Mouse (Mus musculus): Measurements from ENCODE around the gene Ms4a6c.
"Not testable (repeated sequence)": the region's sequence is repeated elsewhere in the genome, so short reads cannot be mapped to it uniquely, and the experiment has no call there.

The Ms4a6c gene

DNA sequence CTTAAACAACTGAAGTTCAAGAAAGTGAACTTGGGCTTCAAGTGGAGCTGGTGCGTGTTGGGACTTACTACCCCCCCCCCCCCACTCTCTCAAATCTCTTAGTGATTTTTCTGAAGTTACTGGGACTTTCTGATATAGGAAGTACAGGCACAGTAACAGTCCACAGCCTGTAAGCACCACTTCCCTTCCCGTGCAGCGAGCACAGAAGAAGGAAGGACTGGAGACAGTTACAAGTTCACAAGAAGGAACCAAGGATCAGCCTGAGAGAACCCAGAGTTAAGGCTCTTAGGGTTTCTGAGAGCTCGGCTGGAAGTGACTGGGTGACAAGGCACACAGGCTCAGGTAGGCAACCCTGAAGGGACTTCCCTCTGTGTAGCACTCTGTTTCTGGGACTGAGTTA, at the start of gene Ms4a6c:
Gene Ms4a6c, plus strand, starts transcription at position 152 of the 400 bp plus-strand sequence.
- DNase-seq (ENCODE audit: low spot score): not testable (repeated sequence)

- DNase-seq (ENCODE audit: low spot score): not testable (repeated sequence)
These were observed 38.0 kb upstream of the Ms4a6c start for GRCm38 (mm10) chr19:11431209-11431608.

DNA sequence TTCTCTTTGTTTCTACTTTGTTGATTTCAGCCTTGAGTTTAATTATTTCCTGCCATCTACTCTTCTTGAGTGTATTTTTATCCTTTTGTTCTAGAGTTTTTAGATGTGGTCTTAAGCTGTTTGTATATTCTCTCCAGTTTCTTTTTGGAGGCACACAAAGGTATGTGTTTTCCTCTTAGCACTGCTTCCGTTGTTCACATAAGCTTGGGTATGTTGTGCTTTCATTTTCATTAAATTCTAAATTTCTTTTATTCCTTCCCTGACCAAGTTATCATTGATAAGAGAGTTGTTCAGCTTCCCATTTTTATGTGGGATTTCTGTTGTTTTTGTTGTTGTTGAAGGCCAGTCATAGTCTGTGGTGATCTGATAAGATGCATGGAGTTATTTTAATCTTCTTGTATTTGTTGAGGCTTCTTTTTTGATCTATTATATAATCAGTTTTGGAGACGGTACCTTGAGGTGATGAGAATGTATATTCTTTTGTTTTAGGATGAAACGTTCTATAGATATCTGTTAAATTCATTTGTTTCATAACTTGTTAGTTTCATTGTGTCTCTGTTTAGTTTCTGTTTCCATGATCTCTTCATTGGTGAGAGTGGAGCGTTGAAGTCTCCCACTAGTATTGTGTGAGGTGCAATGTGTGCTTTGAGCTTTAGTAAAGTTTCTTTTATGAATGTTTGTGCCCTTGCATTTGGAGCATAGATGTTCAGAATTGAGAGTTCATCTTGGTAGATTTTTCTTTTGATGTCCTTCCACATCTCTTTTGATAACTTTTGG, 33.9 kb upstream of the Ms4a6c start:
- no peak for DNase-seq (ENCODE audit: low spot score)

DNA sequence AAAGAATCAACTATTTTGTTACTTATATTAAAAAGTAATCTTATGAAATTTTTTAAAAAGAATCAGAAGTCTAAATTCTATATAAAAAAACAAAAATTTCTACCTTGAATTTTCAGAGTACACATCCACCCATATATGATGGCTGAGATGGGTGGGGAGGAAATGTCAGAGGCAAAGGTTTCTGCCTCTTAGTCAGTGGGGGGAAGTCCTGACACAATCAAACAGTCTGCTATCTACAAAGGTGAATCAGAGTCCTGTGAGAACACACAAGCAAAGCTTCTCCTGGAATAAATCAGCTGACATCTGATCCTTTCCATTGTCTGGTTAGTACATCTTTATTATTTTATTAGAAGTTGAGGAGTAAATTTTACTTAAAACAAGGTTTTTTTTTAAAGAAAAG, 25.8 kb upstream of the Ms4a6c start, which contains the start of gene Ms4a4b:
Gene Ms4a4b, plus strand, starts transcription at position 216 of the 400 bp plus-strand sequence.
- no peak for DNase-seq (ENCODE audit: low spot score)

DNA sequence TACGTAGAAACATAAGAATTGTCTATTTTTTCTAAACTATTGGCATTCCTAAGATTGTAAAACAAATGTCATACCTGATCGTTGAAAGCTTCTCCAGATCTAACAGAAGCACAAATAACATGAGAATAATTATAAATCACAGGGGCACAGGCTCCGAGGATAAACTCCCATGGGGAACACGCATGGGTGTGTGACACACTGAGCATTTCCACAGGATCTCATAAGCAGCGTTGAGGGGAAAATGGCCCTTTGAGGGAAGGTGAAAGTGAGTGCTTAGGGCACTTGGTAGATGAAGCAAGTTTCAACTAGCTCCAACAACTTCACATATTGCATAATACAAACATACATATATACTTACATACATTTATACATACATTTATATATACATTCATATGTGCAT, 25.2 kb upstream of the Ms4a6c start:
- DNase-seq (ENCODE audit: low spot score): no peak

DNA sequence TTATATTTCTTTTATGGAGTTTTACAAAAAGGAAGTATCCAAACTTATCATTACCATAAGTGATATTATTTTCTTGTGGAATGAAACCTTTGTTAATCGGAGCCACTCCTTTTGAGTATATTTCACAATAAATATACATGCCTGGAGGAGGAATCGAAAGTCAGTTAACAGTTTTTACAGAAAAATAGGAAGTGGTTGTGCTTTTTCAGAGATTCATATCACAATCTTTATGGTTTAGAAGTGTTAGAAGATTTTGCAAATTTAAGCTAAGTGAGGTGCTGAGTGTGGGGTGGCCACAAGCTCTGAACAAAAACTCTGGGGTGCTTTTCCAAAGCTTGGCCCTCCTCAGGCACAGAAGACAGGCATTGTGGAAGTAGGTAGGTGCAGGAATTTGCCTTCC, 21.9 kb upstream of the Ms4a6c start:
- DNase-seq (ENCODE audit: low spot score): no peak

GRCm38 (mm10) chr19:11459041-11459440, 10.1 kb upstream of the Ms4a6c start:
- not testable (repeated sequence) for DNase-seq (ENCODE audit: low spot score)

DNA sequence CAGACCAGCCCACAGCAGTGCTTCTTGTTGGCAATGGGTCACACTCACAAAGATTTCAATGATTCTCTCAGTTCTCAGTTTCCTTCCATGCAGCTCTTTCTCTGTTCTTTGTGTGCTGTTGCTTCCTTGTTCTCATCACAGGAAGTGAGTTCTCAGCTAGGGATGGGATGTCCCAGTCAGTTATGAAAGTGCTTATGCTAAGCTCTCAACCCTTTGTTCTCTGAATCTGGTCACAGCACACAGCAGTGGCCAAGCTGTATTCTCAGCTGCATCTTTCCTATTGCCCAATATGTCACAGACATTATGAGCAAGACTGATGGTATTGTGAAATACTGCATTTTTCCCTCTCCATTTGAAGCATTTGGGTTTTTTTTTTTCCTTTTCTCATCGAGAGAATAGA, 4.4 kb upstream of the Ms4a6c start:
- DNase-seq (ENCODE audit: low spot score): not testable (repeated sequence)

- DNase-seq (ENCODE audit: low spot score): no peak
These were observed 2.7 kb upstream of the Ms4a6c start for GRCm38 (mm10) chr19:11466471-11466870.

- DNase-seq (ENCODE audit: low spot score): not testable (repeated sequence)
These were observed 805 bp upstream of the Ms4a6c start for GRCm38 (mm10) chr19:11468361-11468760.

- DNase-seq (ENCODE audit: low spot score): no peak
These were observed 10.5 kb downstream of the Ms4a6c start for GRCm38 (mm10) chr19:11479714-11480113.

DNA sequence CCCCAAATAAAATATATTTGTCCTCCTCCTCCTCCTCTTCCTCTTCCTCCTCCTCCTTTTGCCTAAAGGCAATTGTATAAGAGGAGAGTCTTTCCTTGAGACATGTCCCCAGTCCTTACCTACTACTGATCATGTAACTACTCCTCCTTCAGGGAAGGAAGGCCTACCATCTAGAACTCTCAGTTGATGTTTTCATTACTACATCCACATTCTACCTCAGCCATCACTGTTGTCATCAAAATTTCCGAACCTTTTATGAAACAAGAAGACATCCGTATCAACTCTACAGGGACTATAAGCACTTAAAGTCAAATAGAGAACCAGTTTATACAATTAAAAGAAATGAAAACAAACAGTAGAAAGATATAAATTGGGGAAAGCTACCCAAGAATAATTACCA, 13.5 kb downstream of the Ms4a6c start:
- DNase-seq (ENCODE audit: low spot score): no peak

DNA sequence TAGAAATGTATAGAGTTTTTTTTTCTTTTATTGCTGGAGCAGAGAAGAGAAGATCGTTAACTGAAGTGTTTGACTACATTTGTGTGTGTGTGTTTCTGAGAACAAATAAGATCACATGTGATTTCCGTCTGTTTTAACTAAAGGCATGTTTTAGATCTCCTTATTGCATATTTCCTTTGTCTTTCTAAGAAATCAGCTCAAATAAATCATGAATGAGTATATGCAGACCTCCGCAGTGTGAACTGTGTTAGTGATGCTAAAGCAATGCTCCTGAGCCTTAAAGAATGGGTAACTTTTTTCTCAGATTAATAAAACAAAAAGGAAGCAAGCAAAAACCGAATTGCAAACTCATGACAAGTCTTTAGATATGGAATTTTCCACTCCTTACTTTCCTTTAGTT, 14.8 kb downstream of the Ms4a6c start:
- no peak for DNase-seq (ENCODE audit: low spot score)

GRCm38 (mm10) chr19:11484388-11484787, 15.2 kb downstream of the Ms4a6c start:
- no peak for DNase-seq (ENCODE audit: low spot score)

- DNase-seq (ENCODE audit: low spot score): no peak
These were observed 16.1 kb downstream of the Ms4a6c start for GRCm38 (mm10) chr19:11485266-11485665.

DNA sequence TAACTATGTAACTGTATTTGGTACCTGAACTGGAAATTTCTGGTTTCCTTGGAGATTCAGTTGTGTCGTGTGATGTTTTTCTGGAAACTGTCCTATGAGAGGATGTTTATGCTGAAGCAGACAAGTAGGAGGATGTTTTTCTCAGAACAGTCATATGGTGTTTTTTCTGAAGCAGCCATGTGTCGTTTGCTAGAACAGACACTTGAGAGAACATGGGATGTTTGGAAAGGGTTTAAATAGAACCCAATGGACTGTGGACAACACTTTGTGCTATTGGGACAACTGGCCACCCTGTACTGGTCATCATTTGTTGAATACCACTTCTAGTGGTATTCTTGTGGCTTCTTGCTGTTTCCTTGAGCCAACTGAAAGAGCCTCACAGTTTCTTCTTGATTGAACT, 16.6 kb downstream of the Ms4a6c start, which contains the start of gene Gm8369:
Gene Gm8369, plus strand, starts transcription at position 193 of the 400 bp plus-strand sequence.
- no peak for DNase-seq (ENCODE audit: low spot score)

DNA sequence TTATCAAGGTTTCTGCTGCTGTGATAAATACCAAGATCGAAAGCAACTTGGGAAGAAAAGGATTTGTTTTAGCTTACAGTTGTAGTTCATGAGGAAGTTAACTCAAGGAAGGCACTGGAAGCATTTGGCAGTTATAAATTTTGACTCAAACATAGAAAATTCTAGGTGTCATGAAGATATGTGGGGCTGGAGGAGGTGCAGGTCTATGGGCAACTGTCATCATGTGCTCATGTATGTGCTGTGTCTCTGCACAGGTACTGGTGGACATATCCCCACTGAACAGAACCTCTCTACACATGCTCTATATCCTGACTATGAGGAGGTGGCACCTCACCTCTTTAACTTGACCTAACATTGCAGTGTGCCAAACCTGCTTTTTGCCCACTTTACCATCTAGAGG, 17.4 kb downstream of the Ms4a6c start:
- DNase-seq (ENCODE audit: low spot score): no peak

GRCm38 (mm10) chr19:11491406-11492189, 22.4 kb downstream of the Ms4a6c start:
- DNase-seq (ENCODE audit: low spot score): no peak

DNA sequence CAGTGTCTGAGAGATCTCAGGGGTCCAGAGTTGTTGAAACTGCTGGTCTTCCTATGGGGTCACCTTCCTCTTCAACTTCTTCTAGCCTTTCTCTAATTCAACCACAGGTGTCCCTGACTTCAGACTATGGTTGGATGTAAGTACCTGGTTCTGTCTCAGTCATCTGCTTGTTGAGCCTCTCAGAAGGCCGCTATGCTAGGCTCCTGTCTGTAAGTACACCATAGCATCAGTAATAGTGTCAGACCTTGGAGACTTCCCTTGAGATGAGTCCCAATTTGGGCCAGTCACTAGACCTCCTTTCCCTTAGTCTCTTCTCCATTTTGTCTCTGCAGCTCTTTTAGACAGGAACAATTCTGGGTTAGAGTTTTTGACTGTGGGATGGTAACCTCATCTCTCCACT, 23.5 kb downstream of the Ms4a6c start:
- no peak for DNase-seq (ENCODE audit: low spot score)

- DNase-seq (ENCODE audit: low spot score): no peak
These were observed 25.4 kb downstream of the Ms4a6c start for GRCm38 (mm10) chr19:11494519-11494918.

GRCm38 (mm10) chr19:11496361-11496760, 27.2 kb downstream of the Ms4a6c start:
- no peak for DNase-seq (ENCODE audit: low spot score)

DNA sequence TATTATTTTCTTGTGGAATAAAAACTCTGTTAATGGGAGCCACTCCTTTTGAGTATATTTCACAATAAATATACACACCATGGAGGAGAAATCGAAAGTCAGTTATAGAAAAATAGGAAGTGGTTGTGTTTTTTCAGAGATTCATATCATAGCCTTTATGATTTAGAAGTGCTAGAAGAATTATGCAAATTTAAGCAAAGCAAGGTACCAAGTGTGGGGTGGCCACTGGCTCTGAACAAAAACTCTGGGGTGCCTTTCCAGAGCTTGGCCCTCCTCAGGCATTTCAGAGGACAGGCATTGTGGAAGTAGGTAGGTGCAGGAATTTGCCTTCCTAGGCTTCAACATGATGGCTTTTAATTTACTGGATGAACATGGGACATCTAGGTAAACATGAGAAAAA, 28.1 kb downstream of the Ms4a6c start:
- not testable (repeated sequence) for DNase-seq (ENCODE audit: low spot score)

- no peak for DNase-seq (ENCODE audit: low spot score)
These were observed 31.6 kb downstream of the Ms4a6c start for GRCm38 (mm10) chr19:11500796-11501195.
